8 mouse cellular contexts compared by ENCODE assay signal in the genomic region with DNA sequence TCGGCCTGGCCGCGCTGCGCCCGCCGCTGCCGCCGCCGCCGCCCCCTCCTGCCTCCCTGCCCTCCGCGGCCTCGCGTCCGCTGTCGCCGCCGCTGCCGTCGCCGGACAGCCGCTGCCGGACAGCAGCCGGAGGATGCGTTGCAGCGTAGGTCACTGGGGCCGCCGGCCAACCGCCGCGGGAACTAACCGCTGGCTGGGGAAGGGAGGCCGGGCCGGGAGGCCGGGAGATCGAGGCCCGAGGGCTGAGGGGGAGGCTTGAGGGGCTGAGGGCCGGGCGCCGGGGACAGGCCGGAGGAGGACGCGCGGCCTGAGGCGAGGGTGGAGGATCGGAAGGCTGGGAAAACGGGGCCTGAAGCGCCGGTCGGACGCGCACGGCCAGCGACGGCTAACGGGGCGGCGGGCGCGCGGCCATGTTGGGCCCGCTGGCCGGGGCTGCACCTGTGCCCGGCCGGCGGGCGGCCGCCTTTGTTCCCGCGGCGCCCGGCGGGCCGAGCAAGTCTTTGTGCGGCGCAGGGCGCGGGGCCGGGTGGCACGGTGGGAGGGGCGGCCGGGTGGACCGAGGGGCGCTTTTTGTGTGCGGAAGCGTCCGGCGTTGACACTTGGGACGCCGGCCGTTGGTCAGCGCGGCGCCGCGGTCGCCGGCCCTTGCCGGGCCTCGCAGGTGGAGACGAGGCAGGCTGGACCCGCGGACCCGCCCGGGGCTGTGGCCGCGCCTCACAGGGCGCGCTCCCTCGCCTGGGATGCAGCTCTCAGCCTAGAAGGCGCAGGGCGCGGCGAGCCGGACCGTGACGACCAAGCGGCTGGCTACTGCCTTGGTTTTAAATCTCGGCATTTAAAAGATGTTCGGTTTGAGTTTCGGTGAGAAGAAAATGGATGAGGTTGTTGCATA. TPM values are rescaled to one million over a fixed set of nuclear protein-coding genes. Genes with fewer than 3 reads are reported as not detected.
DNase-seq lines count a peak whose midpoint lies in the region; ATAC-seq and TF ChIP-seq lines count a peak whose summit lies in the region.

No protein-coding gene starts in this region.

- no peak for TF ChIP-seq CTCF in liver, embryonic 14.5 days (IDR thresholded peaks at IDR 0.05; ENCODE audit: low read depth)
- TF ChIP-seq CTCF in testis, adult 2 months (IDR thresholded peaks at IDR 0.05; ENCODE audit: control insufficient read depth, insufficient read depth, insufficient replicate concordance, low read depth, low read length), result no peak

- H3K4me3 ChIP-seq in embryonic facial prominence, embryonic 13.5 days, result peak overlapping the region; percentile 99
- peak overlapping the region; percentile 99 for H3K4me3 ChIP-seq in kidney, embryonic 14.5 days (ENCODE audit: low read length)
- H3K4me3 ChIP-seq in liver, embryonic 14.5 days (ENCODE audit: insufficient read depth in 1 of 2, low read depth in 2 of 2, low read length in 2 of 2), result peak overlapping the region; percentile 96 to 99
- H3K4me3 ChIP-seq in neural tube, embryonic 12.5 days, result peak overlapping the region; percentile 99
- H3K4me3 ChIP-seq in testis, adult 2 months (ENCODE audit: control insufficient read depth, low read depth, low read length), result peak overlapping the region; percentile 97

- peak; percentile 4; the same call in 1 of the 2 replicates for TF ChIP-seq POLR2A in testis, adult 2 months (IDR thresholded peaks at IDR 0.05; ENCODE audit: control insufficient read depth, low read depth, low read length)

- DNase-seq in 416B (ENCODE audit: low read depth), result peak; percentile 40
- DNase-seq in adrenal gland, postnatal 25 days, result peak; percentile 69
- peak; percentile 29 to 62 for DNase-seq in heart, adult 9 months (ENCODE audit: low spot score in 2 of 2)
- DNase-seq in liver, embryonic 14.5 days (ENCODE audit: low read depth in 3 of 3, low spot score in 3 of 3), result peak in 2 of 3 experiments; percentile 44

- peak overlapping the region; percentile 99 for H3K9ac ChIP-seq in embryonic facial prominence, embryonic 13.5 days
- peak overlapping the region; percentile 98 for H3K9ac ChIP-seq in kidney, embryonic 14.5 days (ENCODE audit: low read depth, low read length)
- peak overlapping the region; percentile 99 for H3K9ac ChIP-seq in liver, embryonic 14.5 days (replicated peaks)
- peak overlapping the region; percentile 99 for H3K9ac ChIP-seq in neural tube, embryonic 12.5 days

- H3K9me3 ChIP-seq in embryonic facial prominence, embryonic 13.5 days, result no peaks in the 10 kb centered on the region
- no peaks in the 10 kb centered on the region for H3K9me3 ChIP-seq in kidney, embryonic 14.5 days (ENCODE audit: control insufficient read depth, low read length)
- no peaks in the 10 kb centered on the region for H3K9me3 ChIP-seq in liver, embryonic 14.5 days (ENCODE audit: control insufficient read depth, low read length)
- H3K9me3 ChIP-seq in neural tube, embryonic 12.5 days, result no peaks in the 10 kb centered on the region

- peak overlapping the region; percentile 97 for H3K27ac ChIP-seq in embryonic facial prominence, embryonic 13.5 days
- H3K27ac ChIP-seq in kidney, embryonic 14.5 days (ENCODE audit: low read depth, low read length), result peak overlapping the region; percentile 98
- H3K27ac ChIP-seq in liver, embryonic 14.5 days, result peak overlapping the region; percentile 38
- peak overlapping the region; percentile 99 for H3K27ac ChIP-seq in neural tube, embryonic 12.5 days
- H3K27ac ChIP-seq in testis, adult 2 months (ENCODE audit: control insufficient read depth, insufficient read depth, low read depth, low read length), result peak overlapping the region; percentile 96

- no peaks in the 10 kb centered on the region for H3K27me3 ChIP-seq in embryonic facial prominence, embryonic 13.5 days
- H3K27me3 ChIP-seq in kidney, embryonic 14.5 days (ENCODE audit: control insufficient read depth, insufficient read depth, low read length), result no peaks in the 10 kb centered on the region
- H3K27me3 ChIP-seq in liver, embryonic 14.5 days (ENCODE audit: control insufficient read depth, insufficient read depth, low read length), result no peaks in the 10 kb centered on the region
- no peaks in the 10 kb centered on the region for H3K27me3 ChIP-seq in neural tube, embryonic 12.5 days (replicated peaks)
- H3K27me3 ChIP-seq in testis, adult 2 months (ENCODE audit: control insufficient read depth, insufficient read depth, low read length), result no peaks in the 10 kb centered on the region

- WGBS in embryonic facial prominence, embryonic 13.5 days, result under 1% methylated on average over 113 of the region's 121 CpGs
- under 1% methylated on average over 98 of the region's 121 CpGs for WGBS in kidney, embryonic 14.5 days
- WGBS in liver, embryonic 14.5 days (ENCODE audit: insufficient replicate concordance), result under 1% methylated on average over 119 of the region's 121 CpGs
- WGBS in neural tube, embryonic 12.5 days, result under 1% methylated on average over 114 of the region's 121 CpGs

- no peak for TF ChIP-seq EP300 in liver, embryonic 14.5 days (IDR thresholded peaks at IDR 0.05; ENCODE audit: low read depth)

- H3K36me3 ChIP-seq in embryonic facial prominence, embryonic 13.5 days, result no peaks in the 10 kb centered on the region
- peaks cover 4% of the 10 kb centered on the region; the same call in 1 of the 2 replicates for H3K36me3 ChIP-seq in kidney, embryonic 14.5 days (ENCODE audit: control insufficient read depth, insufficient read depth, low read length)
- peaks cover 3% of the 10 kb centered on the region; the same call in 1 of the 2 replicates for H3K36me3 ChIP-seq in liver, embryonic 14.5 days (replicated peaks; ENCODE audit: control insufficient read depth, insufficient read depth, low read depth)
- H3K36me3 ChIP-seq in neural tube, embryonic 12.5 days, result 0 out of 2 replicates have a peak, but pooled peaks cover 4% of the 10 kb centered on the region
- no peaks in the 10 kb centered on the region for H3K36me3 ChIP-seq in testis, adult 2 months (ENCODE audit: control insufficient read depth, insufficient read depth, low read length)

- H3K4me2 ChIP-seq in embryonic facial prominence, embryonic 13.5 days, result peak overlapping the region; percentile 67
- peak overlapping the region; percentile 90 for H3K4me2 ChIP-seq in kidney, embryonic 14.5 days (replicated peaks; ENCODE audit: low read depth, low read length)
- peak overlapping the region; percentile 99 for H3K4me2 ChIP-seq in liver, embryonic 14.5 days (ENCODE audit: low read depth)
- H3K4me2 ChIP-seq in neural tube, embryonic 12.5 days (replicated peaks), result peak overlapping the region; percentile 75

- H3K4me1 ChIP-seq in embryonic facial prominence, embryonic 13.5 days, result peaks cover 29% of the 10 kb centered on the region
- H3K4me1 ChIP-seq in kidney, embryonic 14.5 days (ENCODE audit: control insufficient read depth, insufficient read depth, low read length), result peaks cover 32% of the 10 kb centered on the region
- H3K4me1 ChIP-seq in liver, embryonic 14.5 days (replicated peaks; ENCODE audit: control insufficient read depth in 2 of 2, insufficient read depth in 2 of 2, low read length in 1 of 2), result peaks cover 22 to 30% of the 10 kb centered on the region in 2 experiments
- H3K4me1 ChIP-seq in neural tube, embryonic 12.5 days, result peaks cover 56% of the 10 kb centered on the region
- peaks cover 13% of the 10 kb centered on the region for H3K4me1 ChIP-seq in testis, adult 2 months (ENCODE audit: control insufficient read depth, insufficient read depth, low read length)

- no peak for ATAC-seq in embryonic facial prominence, embryonic 13.5 days (ENCODE audit: insufficient number of reproducible peaks, insufficient read depth, low FRiP score, low TSS enrichment, low read depth)
- peak; percentile 68 for ATAC-seq in kidney, embryonic 14.5 days (ENCODE audit: low FRiP score, low TSS enrichment)
- ATAC-seq in liver, embryonic 14.5 days (ENCODE audit: insufficient read depth), result peak; percentile 55
- ATAC-seq in neural tube, embryonic 12.5 days (ENCODE audit: low FRiP score, low read depth), result peak; percentile 55

RNA-seq across cellular contexts. Expression of a gene that starts 0.5 kb away (rescaled TPM):
- total RNA-seq in adrenal gland, postnatal 25 days (2021), result 40.3 and 53.6 TPM in 2 replicates
- 45.8 and 47.6 TPM in 2 replicates for polyA plus RNA-seq in embryonic facial prominence, embryonic 13.5 days (2015; fragmentation: Nextera tagmentation; extraction: Ambion mirVana)
- polyA plus RNA-seq in kidney, embryonic 14.5 days (2014; fragmentation: Nextera tagmentation; extraction: Ambion mirVana), result 49.2 and 68.7 TPM in 2 replicates
- 14.2 and 26.7 TPM in 2 replicates for polyA plus RNA-seq in liver, embryonic 14.5 days (2012; rRNA removed)
- polyA plus RNA-seq in liver, embryonic 14.5 days (2014; fragmentation: Nextera tagmentation; extraction: Ambion mirVana), result 27.8 and 30.1 TPM in 2 replicates
- 91.2 and 98.7 TPM in 2 replicates for polyA plus RNA-seq in neural tube, embryonic 12.5 days (2016; fragmentation: Nextera tagmentation; extraction: Ambion mirVana)
- polyA plus RNA-seq in testis, adult 2 months (2012; rRNA removed), result 48.5 and 54.5 TPM in 2 replicates

RNA-seq across cellular contexts. Expression of a gene that starts 38.4 kb away (rescaled TPM):
- total RNA-seq in adrenal gland, postnatal 25 days (2021), result 104 and 110 TPM in 2 replicates
- polyA plus RNA-seq in embryonic facial prominence, embryonic 13.5 days (2015; fragmentation: Nextera tagmentation; extraction: Ambion mirVana), result 47.6 and 56.6 TPM in 2 replicates
- polyA plus RNA-seq in kidney, embryonic 14.5 days (2014; fragmentation: Nextera tagmentation; extraction: Ambion mirVana), result 30.2 and 51.1 TPM in 2 replicates
- 7.9 TPM in 2 replicates for polyA plus RNA-seq in liver, embryonic 14.5 days (2012; rRNA removed)
- 13.4 and 18.4 TPM in 2 replicates for polyA plus RNA-seq in liver, embryonic 14.5 days (2014; fragmentation: Nextera tagmentation; extraction: Ambion mirVana)
- polyA plus RNA-seq in neural tube, embryonic 12.5 days (2016; fragmentation: Nextera tagmentation; extraction: Ambion mirVana), result 57.2 and 63.6 TPM in 2 replicates
- polyA plus RNA-seq in testis, adult 2 months (2012; rRNA removed), result 24.1 and 26.1 TPM in 2 replicates

Comparison
In these comparisons a context has a peak if more than half of its experiments do, and no peak if none do; other contexts are left out.
1. H3K27ac ChIP-seq: peak in every context shown above with its lines; median percentile 99 in neural tube, embryonic 12.5 days; 98 in kidney, embryonic 14.5 days; 97 in embryonic facial prominence, embryonic 13.5 days; 96 in testis, adult 2 months; 38 in liver, embryonic 14.5 days.